Mouse (Mus musculus): ENCODE measurements at regions not wholly inside any gene's neighbourhood (a gene's known extent, or its start where the extent isn't known, plus 50 kb on each side); places are given as distances from the start of the nearest gene placed in this dataset.

DNA sequence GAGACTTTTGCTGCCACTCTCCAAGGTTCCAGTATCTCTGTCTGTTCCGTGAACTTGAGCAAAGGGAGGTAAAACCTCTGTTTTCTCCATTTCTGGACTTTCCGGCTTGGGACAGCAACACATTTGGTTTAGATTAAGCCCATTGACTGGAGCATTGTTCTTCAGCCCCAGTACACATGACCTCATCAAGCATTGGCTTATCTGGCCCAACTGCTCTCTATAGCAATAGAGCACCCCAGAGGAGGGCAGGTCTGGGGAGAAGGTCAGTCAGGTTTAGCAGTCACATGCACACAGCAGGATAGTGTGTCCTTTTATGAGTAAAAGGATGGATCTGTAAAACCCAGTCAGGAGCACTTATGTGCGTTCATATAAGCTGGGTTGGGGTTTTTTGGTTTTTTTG lies 268.1 kb upstream of the Mpped2 start:
- Histone ChIP-seq H3K9ac (replicated peaks) (no peak overlapping the region), H3K4me2 (ENCODE audit: low read depth, low read length) (no peak overlapping the region), H3K36me3 (replicated peaks; ENCODE audit: insufficient read depth, low read length) (no peaks in the 10 kb centered on the region), H3K9me3 (ENCODE audit: low read length) (no peaks in the 10 kb centered on the region), H3K27me3 (ENCODE audit: insufficient read depth, low read length) (no peaks in the 10 kb centered on the region), H3K4me1 (ENCODE audit: insufficient read depth) (no peaks in the 10 kb centered on the region), H3K27ac (ENCODE audit: low read depth) (no peak overlapping the region), H3K4me3 (ENCODE audit: low read depth, low read length) (no peak overlapping the region)
- TF ChIP-seq EP300 (IDR thresholded peaks at IDR 0.05; ENCODE audit: low read depth), result no peak
- ATAC-seq (no peak), DNase-seq (no peak)
- 69% methylated on average over 3 of the region's 3 CpGs for WGBS (ENCODE audit: insufficient replicate concordance)

GRCm38 (mm10) chr2:106425451-106425881 lies 267.6 kb upstream of the Mpped2 start:
- H3K36me3 ChIP-seq (replicated peaks; ENCODE audit: insufficient read depth, low read length), result no peaks in the 10 kb centered on the region
- H3K9ac ChIP-seq (replicated peaks), result no peak overlapping the region
- no peak overlapping the region for H3K4me3 ChIP-seq (ENCODE audit: low read depth, low read length)
- TF ChIP-seq EP300 (IDR thresholded peaks at IDR 0.05; ENCODE audit: low read depth), result no peak
- no peak for TF ChIP-seq CTCF (IDR thresholded peaks at IDR 0.05; ENCODE audit: low read depth)
- H3K4me2 ChIP-seq (ENCODE audit: low read depth, low read length), result no peak overlapping the region
- H3K9me3 ChIP-seq (ENCODE audit: low read length), result no peaks in the 10 kb centered on the region
- no peaks in the 10 kb centered on the region for H3K4me1 ChIP-seq (ENCODE audit: insufficient read depth)
- ATAC-seq (no peak), DNase-seq (no peak)
- H3K27me3 ChIP-seq (ENCODE audit: insufficient read depth, low read length), result no peaks in the 10 kb centered on the region
- H3K27ac ChIP-seq (ENCODE audit: low read depth), result no peak overlapping the region
- 80% methylated on average over 4 of the region's 4 CpGs for WGBS (ENCODE audit: insufficient replicate concordance)

GRCm38 (mm10) chr2:106426010-106426409 lies 267.1 kb upstream of the Mpped2 start:
- H3K4me2 ChIP-seq (ENCODE audit: low read depth, low read length), result no peak overlapping the region
- WGBS (ENCODE audit: insufficient replicate concordance), result 76% methylated on average over 1 of the region's 1 CpGs
- H3K9me3 ChIP-seq (ENCODE audit: low read length), result no peaks in the 10 kb centered on the region
- H3K36me3 ChIP-seq (replicated peaks; ENCODE audit: insufficient read depth, low read length), result no peaks in the 10 kb centered on the region
- TF ChIP-seq EP300 (IDR thresholded peaks at IDR 0.05; ENCODE audit: low read depth) (no peak), CTCF (IDR thresholded peaks at IDR 0.05; ENCODE audit: low read depth) (no peak)
- H3K27ac ChIP-seq (ENCODE audit: low read depth), result no peak overlapping the region
- no peaks in the 10 kb centered on the region for H3K27me3 ChIP-seq (ENCODE audit: insufficient read depth, low read length)
- ATAC-seq (no peak), DNase-seq (no peak)
- H3K9ac ChIP-seq (replicated peaks), result no peak overlapping the region
- no peak overlapping the region for H3K4me3 ChIP-seq (ENCODE audit: low read depth, low read length)
- no peaks in the 10 kb centered on the region for H3K4me1 ChIP-seq (ENCODE audit: insufficient read depth)

DNA sequence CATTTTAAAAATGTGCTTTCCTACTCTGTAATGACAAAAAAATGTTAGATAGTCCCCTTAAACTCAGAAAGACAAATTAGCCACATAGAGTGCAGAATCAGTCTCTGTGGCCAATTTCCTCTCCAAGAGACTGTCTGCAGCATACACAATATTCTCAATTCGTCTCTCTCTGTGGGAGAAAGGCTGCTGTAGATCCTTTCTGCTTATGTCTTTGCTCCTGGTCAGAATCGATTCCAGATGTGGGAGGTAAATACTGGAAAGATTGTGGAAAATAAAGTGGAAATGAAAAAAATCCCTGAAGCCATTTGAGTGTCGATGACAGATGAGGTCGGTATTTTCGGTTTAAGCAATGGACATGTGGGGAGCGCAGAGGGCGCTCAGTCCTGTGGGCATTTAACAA lies 265.8 kb upstream of the Mpped2 start:
- Histone ChIP-seq H3K4me1 (ENCODE audit: insufficient read depth) (no peaks in the 10 kb centered on the region), H3K27me3 (ENCODE audit: insufficient read depth, low read length) (no peaks in the 10 kb centered on the region), H3K4me3 (ENCODE audit: low read depth, low read length) (no peak overlapping the region), H3K4me2 (ENCODE audit: low read depth, low read length) (no peak overlapping the region), H3K9me3 (ENCODE audit: low read length) (no peaks in the 10 kb centered on the region), H3K9ac (replicated peaks) (no peak overlapping the region), H3K36me3 (replicated peaks; ENCODE audit: insufficient read depth, low read length) (no peaks in the 10 kb centered on the region), H3K27ac (ENCODE audit: low read depth) (no peak overlapping the region)
- TF ChIP-seq EP300 (IDR thresholded peaks at IDR 0.05; ENCODE audit: low read depth) (no peak), CTCF (IDR thresholded peaks at IDR 0.05; ENCODE audit: low read depth) (no peak)
- WGBS (ENCODE audit: insufficient replicate concordance), result 79% methylated on average over 7 of the region's 7 CpGs
- ATAC-seq, result no peak
- DNase-seq, result no peak

DNA sequence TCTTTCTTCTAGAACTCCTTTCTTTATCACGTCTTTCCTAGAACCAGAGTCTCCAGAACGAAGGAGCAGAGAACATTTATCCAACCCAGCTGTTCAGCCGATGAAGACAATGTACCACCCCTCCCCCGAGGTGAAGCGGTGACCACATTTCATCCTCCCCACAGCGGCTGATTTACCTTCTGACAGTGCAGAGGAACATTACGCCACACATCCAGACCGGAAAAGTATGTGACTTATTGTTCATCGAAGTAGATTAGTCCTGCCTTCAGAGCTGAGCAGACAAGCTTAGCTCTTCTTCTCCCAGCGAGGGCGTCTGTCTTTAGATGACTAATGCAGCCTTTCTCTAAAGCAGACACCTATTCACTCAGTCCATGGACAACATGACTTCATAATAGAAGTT lies 264.2 kb upstream of the Mpped2 start:
- DNase-seq (no peak), ATAC-seq (no peak)
- 28% methylated on average over 11 of the region's 11 CpGs for WGBS (ENCODE audit: insufficient replicate concordance)
- Histone ChIP-seq H3K9me3 (ENCODE audit: low read length) (no peaks in the 10 kb centered on the region), H3K4me3 (ENCODE audit: low read depth, low read length) (no peak overlapping the region), H3K4me2 (ENCODE audit: low read depth, low read length) (no peak overlapping the region), H3K27me3 (ENCODE audit: insufficient read depth, low read length) (no peaks in the 10 kb centered on the region), H3K36me3 (replicated peaks; ENCODE audit: insufficient read depth, low read length) (no peaks in the 10 kb centered on the region), H3K27ac (ENCODE audit: low read depth) (no peak overlapping the region), H3K4me1 (ENCODE audit: insufficient read depth) (no peaks in the 10 kb centered on the region), H3K9ac (replicated peaks) (no peak overlapping the region)
- TF ChIP-seq EP300 (IDR thresholded peaks at IDR 0.05; ENCODE audit: low read depth), result no peak

DNA sequence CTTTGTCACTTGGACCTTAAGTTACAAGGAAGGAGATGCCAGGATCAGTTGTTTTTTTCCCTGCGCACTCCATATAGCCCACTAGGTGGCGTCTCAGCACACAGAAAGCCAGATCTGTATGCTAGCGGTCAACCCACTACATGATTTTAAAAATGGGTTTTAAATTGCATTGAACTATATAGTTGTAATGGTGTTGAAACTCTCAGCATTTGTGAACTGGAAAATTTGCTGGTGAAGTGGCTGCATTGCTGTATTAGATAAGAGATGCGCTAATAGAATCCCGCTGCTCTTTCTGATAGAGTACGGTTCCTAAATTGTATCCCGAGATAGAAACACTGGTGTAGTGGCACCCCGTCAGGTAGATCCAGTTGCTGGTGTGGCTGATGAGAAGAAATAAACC lies 261.9 kb upstream of the Mpped2 start:
- Histone ChIP-seq H3K9ac (replicated peaks) (no peak overlapping the region), H3K27ac (ENCODE audit: low read depth) (no peak overlapping the region), H3K4me3 (ENCODE audit: low read depth, low read length) (no peak overlapping the region), H3K9me3 (ENCODE audit: low read length) (no peaks in the 10 kb centered on the region), H3K27me3 (ENCODE audit: insufficient read depth, low read length) (no peaks in the 10 kb centered on the region), H3K36me3 (replicated peaks; ENCODE audit: insufficient read depth, low read length) (no peaks in the 10 kb centered on the region), H3K4me1 (ENCODE audit: insufficient read depth) (no peaks in the 10 kb centered on the region), H3K4me2 (ENCODE audit: low read depth, low read length) (no peak overlapping the region)
- DNase-seq (peak; percentile 30), ATAC-seq (no peak)
- WGBS (ENCODE audit: insufficient replicate concordance), result 37% methylated on average over 8 of the region's 8 CpGs
- TF ChIP-seq EP300 (IDR thresholded peaks at IDR 0.05; ENCODE audit: low read depth) (no peak), CTCF (IDR thresholded peaks at IDR 0.05; ENCODE audit: low read depth) (peak; percentile 81)

DNA sequence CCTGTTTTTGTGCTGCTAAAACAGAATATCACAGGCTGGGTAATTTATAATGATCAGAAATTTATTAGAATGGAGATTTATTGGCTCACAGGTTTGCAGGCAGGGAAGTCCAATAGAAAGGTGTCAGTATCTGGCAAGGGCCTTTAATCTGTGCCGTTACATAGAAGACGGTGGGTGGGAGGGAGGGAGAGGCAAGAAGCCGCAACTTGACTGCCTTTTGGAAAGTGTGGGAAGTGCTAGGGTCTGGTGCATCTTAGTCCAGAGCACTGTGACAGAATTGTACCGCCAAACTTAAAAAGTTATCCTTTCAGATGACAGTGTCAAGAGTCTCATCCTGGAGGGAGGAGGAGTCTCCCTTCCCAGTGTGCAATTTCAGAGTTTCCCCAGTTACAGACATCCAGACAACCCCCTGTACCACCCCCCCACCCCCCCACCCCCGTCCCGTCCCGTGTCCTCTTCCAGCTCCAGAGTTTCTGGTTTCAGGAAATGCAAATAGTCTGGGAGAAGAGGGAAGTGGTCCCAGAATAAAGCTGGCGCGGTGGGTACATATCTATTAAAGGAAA lies 261.4 kb upstream of the Mpped2 start:
- Histone ChIP-seq H3K4me3 (ENCODE audit: low read depth, low read length) (no peak overlapping the region), H3K4me1 (ENCODE audit: insufficient read depth) (no peaks in the 10 kb centered on the region), H3K4me2 (ENCODE audit: low read depth, low read length) (no peak overlapping the region), H3K27ac (ENCODE audit: low read depth) (no peak overlapping the region), H3K9ac (replicated peaks) (no peak overlapping the region), H3K36me3 (replicated peaks; ENCODE audit: insufficient read depth, low read length) (no peaks in the 10 kb centered on the region), H3K27me3 (ENCODE audit: insufficient read depth, low read length) (no peaks in the 10 kb centered on the region), H3K9me3 (ENCODE audit: low read length) (no peaks in the 10 kb centered on the region)
- no peak for TF ChIP-seq EP300 (IDR thresholded peaks at IDR 0.05; ENCODE audit: low read depth)
- no peak for TF ChIP-seq CTCF (IDR thresholded peaks at IDR 0.05; ENCODE audit: low read depth)
- ATAC-seq, result no peak
- WGBS (ENCODE audit: insufficient replicate concordance), result 25% methylated on average over 9 of the region's 9 CpGs
- DNase-seq, result no peak
